Mouse (Mus musculus) testis, postnatal 14 days (tissue): ENCODE measurements at regions not wholly inside any gene's neighbourhood (a gene's known extent, or its start where the extent isn't known, plus 50 kb on each side); places are given as distances from the start of the nearest gene placed in this dataset.
"Not testable (repeated sequence)": the region's sequence is repeated elsewhere in the genome, so short reads cannot be mapped to it uniquely, and the experiment has no call there.

Experiments used
- DNase-seq: peaks from one replicate; pipeline ENCODE4 v3.0.0; 2021; ENCODE audit warnings: low spot score

DNA sequence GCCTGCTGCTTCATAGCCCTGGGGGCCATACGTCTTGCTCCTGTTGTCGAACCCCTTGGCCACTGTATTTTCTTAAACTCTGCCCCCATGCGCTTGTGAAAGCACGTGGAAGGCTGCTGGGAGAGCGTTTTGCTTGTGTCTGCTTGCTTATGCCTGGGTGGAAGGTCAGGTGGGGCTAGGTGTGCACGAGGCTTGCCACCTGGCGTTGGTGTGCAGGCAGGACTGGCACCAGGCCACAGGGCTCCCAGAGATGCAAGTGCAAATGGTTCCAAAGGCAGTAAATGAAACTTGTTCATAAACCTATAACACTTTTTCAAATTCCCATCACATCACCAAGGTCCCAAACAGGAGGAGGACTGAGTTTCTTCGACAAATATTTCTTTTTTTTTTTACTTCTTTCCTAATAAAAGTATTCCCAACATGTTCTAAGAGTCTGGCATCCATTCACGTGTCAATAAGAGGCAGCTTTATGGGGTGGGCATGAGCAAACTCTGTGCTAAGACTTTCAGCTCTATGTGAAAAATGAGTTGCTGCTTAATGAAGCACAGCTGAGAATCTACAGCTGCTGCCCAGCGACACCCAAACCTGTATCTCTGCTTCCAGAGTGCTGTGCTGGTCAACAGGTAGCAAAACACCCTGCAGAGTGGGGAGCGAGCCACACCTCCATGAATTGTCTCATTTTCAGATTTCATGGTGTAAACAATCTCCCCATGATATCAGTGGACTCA, 116.0 kb upstream of the Gmds start:
- DNase-seq, result no peak

DNA sequence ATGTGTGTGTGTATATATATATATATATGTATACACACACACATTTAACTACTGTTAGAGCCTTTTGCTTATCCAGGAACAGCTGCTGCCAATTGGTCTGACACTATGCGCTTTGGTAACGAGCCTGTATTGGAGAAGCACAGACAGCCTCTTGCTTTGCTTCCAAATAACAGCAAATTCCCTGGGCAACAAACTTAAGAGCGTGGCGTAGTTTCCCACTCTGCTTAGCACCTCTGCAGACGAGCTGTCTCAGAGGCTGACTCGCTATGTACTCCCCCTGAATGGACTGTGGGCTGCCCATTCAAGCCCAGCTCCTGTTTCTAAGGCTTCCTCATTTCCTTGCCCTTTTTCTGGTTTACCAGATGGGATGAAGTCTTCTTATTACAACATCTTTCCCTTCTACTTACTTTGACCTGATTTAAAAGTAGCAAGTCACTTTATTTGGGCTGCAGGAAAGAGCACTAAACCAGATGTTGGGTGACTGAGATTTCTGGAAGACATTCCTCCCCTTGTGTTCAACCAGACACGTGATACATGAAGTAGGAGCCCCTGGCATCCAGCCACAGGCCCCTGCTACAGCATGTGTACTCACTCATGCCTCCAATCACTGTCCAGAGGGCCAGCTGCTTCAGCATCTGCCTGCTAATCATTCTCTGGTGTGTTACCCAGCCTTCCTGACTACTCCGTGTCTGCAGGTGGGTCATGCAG, 111.3 kb upstream of the Gmds start:
- no peak for DNase-seq

DNA sequence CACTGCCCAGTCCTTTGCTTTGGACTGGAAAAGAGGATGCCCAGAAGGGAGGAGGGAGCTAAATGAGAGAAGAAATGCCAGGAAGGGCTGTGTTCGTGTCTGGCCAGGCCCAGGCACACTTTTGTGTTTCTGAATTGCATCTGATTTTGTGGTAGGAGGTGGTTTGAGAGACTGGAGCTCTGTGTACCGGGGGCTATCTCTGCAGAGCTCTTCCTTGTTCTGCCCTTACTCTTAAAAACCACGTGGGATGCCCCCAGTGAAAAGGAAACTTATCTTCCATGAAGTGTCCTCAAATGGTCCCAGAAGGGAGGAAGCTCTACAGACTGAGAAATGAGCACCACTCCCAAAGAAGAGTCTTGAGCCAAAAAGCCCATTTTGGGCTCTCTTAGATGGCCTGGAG, 106.0 kb upstream of the Gmds start:
- DNase-seq, result no peak

DNA sequence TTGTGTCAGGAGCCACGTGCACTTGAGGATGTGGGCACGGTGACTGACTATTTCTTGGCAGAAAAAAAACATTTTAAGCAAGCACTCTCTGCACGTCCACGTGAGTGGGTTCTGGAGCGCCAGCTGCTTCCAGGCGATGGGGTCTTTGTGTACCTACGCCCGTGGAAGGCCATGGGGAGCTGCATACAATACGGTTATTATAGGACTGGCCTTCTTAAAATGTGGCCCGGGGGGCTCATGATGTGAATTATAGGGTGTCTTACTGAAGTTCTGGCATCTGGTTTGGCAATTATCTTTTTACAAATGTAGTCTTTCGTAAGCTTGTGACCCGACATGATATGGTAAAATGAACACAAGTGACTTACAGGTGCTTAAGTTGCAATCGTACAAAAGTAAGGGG, 103.5 kb upstream of the Gmds start:
- no peak for DNase-seq

DNA sequence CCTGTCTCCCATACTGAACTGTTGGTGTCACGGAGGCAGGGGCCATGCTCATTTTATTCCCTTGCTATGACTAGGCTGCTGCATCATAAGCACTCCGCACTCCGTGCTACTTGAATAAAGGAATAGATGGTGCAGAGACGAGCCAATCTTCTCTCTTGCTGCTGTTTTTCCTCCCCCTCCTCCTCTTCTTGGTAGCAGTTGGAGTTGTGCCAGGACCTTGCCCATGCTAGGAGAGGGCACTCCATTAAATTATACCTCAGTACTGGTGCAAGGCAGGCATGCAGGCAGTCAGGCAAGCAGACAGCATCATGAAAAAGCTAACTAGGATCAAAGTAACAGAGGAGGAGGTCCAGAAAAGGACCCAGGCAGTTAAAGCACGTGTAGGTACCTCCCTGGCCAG, 96.6 kb upstream of the Gmds start:
- no peak for DNase-seq

DNA sequence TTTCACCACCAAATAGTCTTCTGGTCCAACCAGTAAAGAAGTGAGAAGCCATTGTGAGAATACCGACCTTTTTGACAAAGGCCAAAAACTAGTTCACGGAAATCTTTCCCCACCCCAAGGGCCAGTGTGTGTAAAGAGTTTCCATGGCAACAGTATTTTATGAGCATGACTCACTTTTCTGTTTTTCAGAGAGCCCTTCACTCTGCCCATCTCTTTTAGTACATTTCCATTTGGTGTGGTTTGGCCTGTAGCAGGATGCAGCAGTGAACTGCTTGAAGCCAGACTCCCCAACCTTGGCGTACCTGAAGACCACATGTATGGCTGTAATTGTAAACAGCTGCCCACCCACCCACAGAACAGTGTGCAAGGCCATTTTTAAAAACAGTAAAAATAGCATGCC, 89.9 kb upstream of the Gmds start:
- DNase-seq, result no peak

DNA sequence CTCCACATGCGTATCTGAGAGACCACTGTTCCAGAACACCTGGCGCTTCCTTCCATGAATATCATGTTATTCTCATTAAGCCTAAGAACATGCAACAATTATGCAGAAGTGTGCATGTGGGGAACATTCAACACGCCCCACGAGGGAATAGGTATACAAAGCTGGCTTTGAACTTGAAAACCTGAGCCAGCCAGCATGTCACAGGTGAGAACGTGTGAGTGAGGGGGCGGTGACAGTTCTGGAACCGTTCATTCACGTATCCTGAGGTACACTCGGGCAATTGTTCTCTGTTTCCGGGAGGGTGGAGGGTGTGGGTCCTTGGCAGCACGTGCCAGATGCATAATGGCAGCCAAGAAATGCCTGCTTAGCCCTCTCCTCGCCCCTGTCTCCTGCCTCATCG, 88.4 kb upstream of the Gmds start:
- no peak for DNase-seq

DNA sequence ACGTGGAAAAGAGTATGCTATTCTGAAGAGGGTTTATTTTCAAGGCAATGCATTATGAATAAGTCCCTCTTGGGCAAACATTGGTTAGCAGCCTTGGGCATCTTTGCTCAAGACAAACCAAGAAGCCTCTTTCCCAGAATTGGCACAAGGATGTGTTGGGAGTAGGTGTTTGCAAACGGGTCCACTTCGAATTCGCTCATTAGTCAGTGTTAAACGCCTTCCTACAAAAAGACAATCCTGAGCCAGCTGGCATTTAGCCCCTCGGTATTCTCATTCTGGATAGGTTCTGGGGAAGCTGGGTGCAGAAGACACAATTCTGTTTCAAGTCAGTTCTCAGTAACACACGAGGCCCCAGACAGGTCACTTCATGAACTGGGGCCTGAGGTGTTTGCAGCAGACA, 87.7 kb upstream of the Gmds start:
- no peak for DNase-seq

DNA sequence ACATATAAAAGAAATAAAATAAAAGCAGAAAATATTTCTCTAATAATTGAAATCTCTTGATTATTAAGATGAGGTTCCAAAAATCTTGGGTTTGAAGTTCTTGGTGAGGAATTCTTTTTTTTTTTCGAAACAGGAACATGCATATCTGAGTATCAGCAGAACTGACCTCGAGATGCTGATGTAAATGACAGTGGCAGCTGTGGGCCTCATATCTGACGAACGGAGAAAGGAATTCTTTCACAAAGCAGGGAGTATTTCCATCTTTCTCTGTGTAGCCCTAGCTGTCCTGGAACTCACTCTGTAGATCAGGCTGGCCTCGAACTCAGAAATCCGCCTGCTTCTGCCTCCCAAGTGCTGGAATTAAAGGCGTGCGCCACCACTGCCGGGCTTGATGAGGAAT, 86.0 kb upstream of the Gmds start:
- DNase-seq, result not testable (repeated sequence)

DNA sequence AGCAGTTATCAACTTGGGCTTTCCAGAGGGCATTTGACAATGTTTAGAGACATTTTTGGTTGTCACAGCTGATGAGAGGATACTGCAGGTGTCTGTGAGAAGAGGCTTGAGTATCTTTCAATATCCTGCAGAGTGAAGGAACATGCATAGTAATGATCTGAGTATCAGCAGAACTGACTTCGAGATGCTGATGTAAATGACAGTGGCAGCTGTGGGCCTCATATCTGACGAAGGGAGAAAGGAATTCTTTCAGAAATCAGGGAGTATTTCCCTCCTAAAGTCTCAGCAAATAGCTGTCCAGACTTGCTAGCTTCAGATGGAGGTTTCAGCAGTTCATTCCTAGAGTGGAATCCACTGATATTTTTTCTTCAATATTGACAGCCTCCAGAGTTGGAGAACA, 83.9 kb upstream of the Gmds start:
- no peak for DNase-seq

DNA sequence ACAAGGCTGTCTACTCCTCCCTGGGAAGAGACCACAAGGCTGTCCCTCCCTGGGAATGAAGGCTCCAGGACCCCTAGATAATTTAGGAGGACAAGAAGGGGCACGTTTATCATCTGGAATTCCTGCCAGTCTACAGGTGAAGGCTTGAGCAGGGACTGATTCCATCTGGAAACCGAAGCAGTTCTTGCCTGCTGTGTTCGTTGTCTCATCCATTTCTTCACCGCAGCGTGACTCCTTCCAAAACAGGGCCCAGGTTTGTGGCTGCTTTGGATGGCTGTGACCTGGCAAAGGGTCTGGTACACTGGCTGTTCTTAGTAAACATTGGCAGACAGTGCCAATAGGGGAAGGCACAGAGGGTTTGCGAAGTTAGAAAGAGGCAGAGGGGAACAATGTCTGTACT, 80.8 kb upstream of the Gmds start:
- DNase-seq, result no peak

DNA sequence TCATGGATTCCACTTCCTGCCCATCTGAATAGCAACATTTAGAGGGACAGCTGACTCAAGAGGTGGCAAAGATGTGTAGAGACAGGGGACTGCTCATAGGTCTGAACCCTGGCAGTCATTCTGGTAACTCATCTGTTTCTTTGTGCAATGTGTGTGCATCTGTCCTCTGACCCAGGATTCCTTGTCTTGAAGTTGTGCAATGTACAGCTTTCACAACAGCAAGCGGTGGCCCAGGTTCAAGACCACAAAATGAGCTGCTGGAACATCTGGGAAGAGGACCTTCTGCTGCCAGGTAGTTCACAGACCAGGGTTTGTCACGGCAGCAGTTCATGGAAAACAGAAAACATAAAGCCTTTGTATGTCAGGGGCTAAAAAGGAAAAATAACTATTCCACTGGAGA, 80.1 kb upstream of the Gmds start:
- no peak for DNase-seq

DNA sequence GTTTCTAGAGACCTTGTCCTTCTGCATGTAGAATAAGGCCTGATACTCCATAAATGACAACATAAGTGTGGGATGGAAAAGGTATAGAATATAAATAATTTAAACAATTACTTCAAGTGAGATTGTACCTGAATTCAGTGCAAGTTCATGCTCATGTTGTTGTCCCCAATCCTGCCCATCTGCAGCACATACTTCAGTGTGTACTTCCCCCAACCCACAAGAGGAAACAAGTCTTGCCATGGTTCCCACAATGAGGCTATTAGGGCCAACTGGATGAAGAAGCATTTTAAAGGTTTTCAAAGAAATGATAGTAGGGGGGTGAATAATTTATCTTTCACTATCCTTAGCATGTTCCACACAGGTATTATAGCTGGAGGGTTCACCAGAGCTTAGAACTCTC, 79.4 kb upstream of the Gmds start:
- DNase-seq, result no peak

DNA sequence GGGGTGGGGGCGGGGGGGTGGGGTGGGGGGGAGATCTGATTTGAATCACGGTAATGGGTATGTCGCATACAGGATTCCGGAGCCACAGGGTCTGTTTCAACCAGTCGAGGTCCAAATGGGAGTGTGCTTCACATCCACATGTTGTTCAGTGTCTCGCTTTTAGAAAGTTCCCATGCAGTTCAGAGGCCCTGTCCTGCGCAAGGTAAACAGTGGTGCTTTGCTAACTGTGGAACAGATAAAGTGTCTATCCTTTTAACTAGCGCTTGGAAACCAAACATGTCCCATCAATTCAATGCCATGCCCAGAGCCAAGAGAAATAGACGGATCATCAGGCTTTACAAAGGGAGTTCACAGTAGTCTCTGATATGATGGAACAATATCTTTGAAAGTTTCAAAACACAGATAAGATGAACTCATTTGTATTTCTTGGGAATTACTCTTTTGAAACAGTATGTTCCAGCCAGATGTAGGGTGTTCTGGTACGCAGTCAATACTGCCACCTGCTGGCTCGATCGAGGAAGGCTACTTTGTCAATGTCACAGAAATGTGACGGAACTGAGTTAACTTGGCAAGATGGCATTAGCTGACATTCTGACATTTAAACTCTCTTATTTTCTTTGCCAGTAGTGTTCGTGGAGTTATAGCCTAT, 72.9 kb upstream of the Gmds start:
- DNase-seq, result peak; percentile 44

DNA sequence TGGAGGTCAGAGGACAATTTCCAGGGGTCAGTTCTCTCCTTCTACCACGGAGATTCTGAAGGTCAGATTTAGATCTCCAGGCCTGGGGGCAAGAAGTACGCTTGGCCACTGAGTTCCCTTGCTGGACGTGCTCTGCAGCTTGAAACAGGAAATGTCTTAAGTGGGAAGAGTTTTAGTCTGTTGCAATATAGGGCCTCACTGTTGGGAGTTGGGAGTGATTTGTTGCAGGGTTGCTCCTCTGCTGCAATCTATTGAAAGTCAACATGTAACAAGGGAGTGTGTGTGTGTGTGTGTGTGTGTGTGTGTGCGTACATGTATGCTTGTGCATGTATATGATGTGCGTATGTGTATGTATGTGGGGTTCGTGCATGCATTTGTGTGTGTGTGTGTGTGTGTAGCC, 71.5 kb upstream of the Gmds start:
- DNase-seq, result no peak

DNA sequence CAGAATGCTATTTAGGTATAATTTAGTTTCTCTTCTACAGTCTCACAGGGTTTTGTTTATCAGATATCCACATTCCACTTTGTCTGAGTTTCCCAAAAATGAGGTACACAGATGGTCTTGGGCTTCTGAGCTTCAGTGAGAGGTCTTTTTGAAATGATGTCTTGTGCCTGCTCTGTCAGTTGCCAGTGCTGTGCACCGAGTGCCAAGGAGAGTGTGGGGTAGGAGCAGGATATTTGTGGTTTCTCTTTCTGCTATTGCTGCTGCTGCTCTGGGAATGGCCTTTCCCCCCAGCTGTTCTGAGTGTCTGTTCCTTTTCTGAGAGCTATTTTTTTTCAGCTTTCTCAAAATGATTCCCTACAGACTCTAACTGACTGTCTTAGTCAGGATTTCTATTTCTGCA, 60.1 kb upstream of the Gmds start:
- no peak for DNase-seq
